Mouse (Mus musculus): Measurements from ENCODE around the gene Psma3.
"Not testable (repeated sequence)": the region's sequence is repeated elsewhere in the genome, so short reads cannot be mapped to it uniquely, and the experiment has no call there.

Psma3 gene

DNA sequence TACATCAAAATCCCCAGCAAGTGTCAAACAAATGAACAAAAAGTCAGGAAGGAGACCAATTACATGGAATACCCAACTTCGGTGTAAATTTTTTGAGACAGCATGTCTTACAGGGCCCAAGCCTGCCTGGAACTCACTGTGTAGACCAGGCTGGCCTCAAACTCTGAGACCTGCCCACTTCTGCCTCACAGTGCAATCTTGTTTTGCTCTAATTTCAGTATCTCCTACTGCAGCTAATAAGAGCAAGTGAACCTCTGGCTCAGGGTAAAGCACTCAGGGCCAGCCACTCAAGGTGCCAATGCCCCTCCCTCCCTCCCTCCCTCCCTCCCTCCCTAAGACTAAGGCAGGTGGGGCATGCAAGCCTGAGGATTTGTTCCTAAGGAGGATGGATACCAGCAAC is 25.9 kb downstream of the Psma3 start:
- no peak for DNase-seq (ENCODE audit: extremely low read depth, insufficient read length, low spot score)

DNA sequence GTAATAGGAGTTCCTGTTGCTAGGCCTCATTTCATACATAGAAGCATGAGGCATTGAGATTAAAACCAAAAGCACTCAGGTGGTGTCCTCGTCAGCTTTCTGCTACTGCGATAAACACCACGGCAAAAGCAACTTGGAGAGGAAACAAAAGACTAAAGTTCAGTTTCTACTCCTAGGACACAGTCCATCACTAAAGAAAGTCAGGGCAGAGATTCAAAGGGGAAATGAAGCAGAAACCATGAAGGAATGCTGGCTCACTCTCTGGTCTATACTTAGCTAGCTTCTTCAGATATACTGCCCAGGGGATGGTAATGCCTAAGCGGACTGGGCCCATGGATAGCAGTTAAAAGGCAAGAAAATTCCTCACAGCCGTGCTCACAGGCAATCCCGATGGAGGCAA is 27.0 kb downstream of the Psma3 start:
- DNase-seq (ENCODE audit: extremely low read depth, insufficient read length, low spot score): no peak

DNA sequence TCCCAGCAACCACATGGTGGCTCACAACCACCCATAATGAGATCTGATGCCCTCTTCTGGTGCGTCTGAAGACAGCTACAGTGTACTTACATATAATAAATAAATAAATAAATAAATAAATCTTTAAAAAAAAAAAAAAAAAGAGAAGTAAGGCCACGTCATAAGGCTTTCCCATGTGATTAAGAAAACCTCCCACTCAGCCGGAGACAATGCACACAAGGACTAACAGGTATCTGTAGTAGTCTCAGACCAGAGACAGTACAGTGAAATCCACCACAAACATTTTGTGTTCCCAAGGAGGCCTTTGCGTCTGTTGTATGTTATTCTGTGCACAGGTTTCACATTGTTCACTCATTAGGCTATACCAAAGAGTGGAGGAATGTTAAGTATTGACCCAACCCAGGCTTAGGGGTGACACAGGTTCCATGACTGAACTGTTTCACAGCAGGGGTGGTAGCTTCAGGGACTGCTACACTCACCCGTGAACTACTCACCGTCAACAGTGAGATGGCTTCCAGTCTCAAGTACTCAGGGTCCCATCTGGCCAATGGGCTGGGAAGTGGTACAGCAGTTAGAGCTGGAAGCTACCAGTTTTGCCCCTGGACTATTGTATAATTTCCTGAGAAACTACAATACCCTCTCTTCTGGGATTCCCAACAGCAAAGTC is 29.5 kb downstream of the Psma3 start:
- no peak for DNase-seq (ENCODE audit: extremely low read depth, insufficient read length, low spot score)

DNA sequence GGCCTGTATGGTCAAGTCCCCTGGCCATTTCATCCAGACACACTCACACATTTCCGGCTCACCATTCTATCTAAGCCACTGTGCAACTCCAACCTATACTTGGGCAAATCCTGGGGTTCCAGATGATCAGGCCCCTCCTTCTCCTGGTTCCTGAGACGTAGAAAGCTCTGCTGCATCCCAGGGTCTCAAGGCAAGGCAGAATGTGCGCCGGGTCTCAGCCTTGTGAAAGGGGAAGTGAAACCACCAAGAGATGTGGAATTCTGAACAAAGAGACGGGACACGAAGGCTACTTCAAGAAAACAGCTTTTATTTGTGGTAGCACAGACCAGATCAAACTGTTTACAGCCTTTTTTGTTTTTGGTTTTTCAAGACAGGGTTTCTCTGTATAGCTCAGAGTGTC is 31.7 kb downstream of the Psma3 start:
- no peak for DNase-seq (ENCODE audit: extremely low read depth, insufficient read length, low spot score)

DNA sequence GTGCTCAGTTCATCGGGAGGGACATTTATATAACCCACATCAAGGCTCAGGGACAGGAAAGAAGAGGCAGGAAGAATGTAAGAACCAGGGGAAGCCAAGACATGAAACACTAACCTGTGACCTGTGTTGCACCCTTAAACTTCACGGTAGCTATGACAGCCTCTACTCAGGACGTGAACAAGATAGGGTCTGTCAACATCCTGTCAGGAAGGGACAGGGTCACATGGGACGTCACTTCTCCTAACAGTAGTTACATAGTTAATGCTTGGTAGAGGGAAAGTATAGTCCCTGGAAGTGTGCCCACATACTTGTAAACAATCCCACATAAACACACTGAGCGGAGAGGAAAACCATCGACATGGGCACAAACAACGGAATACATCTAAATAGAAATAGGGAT is 32.5 kb downstream of the Psma3 start:
- DNase-seq (ENCODE audit: extremely low read depth, insufficient read length, low spot score): no peak

DNA sequence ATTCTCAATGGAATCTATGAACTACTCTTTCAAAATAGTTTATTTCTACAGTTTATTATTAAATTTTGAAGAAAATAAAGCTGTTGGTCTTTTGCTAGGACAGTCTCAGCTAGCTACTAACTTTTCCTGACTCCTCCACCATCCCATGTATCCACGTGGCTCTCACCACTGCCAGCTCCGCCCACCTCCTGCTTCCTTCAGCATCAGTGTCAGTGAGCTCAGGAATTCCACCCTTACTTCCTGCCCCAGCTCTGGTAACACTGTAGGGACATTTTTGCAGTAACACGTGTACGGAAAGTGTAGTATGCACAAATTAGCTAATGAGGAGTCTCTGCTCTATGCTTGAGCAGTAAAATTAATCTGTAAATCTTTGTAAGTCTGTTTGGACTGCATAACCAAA is 35.3 kb downstream of the Psma3 start:
- DNase-seq (ENCODE audit: extremely low read depth, insufficient read length, low spot score): no peak

DNA sequence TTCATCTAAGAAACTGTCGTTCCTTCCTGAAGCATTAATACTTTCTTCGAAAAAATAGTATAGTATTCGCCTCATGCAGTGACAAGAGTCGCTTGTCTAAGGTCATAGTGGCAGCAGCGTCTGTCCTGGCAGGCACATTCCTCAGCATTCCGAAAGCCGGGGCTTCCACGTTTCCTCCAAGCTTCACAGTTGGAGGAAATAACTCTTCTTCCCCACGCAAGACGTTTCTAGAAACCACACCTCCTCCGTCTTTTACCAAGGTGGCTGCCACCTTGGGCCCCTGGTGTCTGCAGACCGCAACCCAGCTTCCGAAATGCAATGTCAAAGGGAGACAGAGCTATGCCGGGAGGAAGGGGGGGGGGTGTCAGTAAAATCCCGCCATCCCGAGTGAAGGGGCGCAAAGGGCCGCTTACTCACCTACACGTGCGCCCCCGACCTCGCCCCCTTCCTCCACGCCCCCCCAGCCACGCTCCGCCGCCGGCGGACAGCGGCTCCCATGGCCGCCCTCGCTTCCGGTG is 40.5 kb downstream of the Psma3 start:
- no peak for DNase-seq (ENCODE audit: extremely low read depth, insufficient read length, low spot score)

DNA sequence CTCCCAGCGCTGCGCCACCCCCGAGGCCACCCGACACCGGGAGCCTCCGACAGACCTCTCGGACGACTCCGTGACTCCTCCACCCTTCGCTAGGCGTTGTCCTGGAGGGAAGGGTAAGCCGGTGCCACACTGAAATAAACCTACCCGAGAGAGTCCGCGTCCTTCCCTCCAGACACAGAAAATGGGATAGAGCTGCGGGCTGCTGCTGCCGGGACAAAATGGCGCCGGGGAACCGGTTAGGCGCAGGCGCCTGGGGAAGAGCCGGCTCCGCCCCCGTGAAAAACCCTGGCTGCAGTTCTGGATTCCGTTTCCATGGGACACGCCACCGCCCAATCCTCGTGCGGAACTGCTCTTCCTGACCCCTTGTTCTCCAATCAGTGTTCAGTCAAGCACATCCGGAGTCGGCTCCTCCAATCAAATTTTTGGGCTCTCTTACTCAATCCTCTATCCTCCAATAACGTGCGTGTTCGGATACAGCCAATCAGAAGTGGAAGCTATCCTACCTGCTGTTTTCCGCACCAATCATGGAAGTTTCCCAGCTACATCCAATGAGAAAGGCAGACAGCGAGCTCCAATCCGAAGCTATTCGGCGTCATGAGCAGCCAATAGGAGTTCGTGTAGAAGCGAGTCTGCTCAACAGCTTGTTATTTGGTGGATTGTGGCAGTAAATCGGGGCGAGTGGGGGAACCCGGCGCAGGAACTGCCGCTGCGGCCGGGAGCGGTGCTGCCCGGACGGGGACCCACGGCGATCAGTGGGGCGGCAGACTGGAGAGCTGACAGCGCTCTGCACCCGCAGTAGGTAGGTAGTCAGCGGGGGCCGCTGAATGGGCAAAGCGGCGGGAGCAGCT is 41.2 kb downstream of the Psma3 start, which contains the start of gene Arid4a:
TSS of gene Arid4a (plus strand) at position 628 of the 848 bp plus-strand sequence.
- peak; percentile 96 for DNase-seq (ENCODE audit: extremely low read depth, insufficient read length, low spot score)

DNA sequence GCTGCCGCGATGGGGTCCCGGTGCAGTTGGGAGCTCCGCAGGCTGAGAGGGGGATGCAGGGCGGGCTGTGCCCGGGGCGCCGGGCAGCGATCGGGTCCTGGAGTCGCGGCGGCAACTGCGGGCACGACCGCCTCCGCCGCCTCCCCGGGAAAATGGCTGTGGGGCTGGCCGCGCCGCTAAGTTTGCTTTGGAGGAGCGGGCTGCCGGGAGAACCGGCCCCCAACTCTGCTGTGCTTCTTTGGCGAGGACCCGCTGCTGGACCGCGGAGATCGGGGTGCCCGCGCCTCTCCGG is 41.7 kb downstream of the Psma3 start:
- DNase-seq (ENCODE audit: extremely low read depth, insufficient read length, low spot score): no peak

DNA sequence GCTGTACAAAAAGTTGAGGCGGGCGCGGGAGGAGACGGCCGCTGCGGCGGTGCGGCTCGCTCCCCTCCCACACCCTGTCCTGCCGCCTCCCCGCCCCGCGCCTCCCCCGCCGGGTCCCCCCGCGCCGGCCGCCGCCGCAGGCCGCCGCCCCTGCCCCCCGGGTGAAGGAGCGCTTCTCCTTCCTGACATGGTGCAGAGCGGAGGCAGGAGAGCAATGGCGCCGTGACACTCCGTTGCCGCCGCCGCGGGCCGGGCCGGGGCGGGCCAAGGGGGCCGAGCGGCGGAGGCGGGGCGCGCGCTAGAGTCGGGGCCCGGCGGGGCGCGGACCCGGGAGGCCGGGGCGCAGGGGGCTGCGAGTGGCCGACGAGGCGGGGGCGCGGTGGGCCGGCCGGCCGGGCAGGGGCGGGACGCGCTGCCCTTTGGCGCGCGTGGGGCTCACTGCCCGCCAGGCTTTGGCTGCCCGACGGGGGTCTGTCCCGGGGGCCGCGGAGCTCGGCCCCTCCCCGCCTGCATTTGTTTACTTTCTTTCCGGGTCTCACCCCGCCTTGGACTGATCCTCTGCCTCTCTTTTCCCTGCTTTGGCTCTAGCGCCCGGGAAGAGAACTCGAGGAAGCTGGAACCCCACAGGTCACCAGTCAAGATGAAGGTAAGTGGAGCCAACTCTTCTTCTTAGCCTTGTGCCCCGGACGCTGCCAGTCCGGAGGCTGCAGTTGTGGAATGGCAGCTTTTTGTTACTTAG is 42.3 kb downstream of the Psma3 start:
- DNase-seq (ENCODE audit: extremely low read depth, insufficient read length, low spot score): peak; percentile 44

DNA sequence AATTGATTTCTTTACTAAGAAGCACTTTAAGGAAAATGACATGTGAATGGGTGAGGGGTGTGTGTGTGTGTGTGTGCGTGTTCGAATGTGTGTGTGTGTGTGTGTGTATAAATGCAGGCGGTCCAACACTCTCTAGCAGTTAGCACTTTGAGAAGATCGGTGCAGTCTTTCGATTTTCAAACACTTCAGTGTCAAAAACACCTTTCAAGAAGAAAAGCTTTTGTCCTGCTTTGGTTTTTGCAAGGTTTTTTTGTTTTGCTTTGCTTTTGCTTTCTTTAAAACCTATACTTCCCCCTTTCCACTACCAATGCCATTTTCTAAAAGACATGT is 42.8 kb downstream of the Psma3 start:
- DNase-seq (ENCODE audit: extremely low read depth, insufficient read length, low spot score): no peak

DNA sequence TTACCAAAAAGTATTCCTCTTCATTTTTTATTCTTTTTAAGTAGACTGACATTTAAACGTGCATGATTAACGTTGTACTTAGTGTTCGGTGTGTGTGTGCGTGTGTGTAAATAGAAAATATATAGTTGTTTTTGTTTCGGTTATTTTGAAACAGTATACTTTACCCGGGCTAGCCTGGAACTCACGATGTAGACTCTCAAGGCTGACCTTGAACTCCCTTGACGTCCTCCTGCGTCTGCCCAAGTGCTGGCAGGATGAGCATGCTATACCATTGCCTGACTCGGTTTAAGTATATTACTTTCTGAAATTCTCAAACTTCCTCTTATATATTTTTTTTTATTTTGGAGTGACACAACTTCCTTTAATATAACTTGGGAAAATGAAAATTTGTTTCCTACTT is 43.4 kb downstream of the Psma3 start:
- no peak for DNase-seq (ENCODE audit: extremely low read depth, insufficient read length, low spot score)

DNA sequence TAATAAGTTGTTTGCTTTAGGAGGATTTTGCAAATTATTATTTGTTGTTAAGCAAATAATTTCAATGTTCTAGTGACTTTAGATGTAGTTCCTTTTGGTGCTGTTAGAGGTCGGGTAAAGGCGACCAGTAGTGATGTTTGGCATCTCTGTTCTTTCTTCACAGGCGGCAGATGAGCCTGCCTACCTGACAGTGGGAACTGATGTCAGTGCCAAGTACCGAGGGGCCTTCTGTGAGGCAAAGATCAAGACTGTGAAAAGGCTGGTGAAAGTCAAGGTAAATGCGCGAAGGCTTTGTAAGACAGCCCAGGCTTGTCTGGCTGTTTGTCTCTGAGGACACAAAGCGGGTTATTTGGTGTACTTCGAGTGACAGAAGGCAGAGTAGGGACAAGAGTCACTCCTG is 44.8 kb downstream of the Psma3 start:
- no peak for DNase-seq (ENCODE audit: extremely low read depth, insufficient read length, low spot score)

DNA sequence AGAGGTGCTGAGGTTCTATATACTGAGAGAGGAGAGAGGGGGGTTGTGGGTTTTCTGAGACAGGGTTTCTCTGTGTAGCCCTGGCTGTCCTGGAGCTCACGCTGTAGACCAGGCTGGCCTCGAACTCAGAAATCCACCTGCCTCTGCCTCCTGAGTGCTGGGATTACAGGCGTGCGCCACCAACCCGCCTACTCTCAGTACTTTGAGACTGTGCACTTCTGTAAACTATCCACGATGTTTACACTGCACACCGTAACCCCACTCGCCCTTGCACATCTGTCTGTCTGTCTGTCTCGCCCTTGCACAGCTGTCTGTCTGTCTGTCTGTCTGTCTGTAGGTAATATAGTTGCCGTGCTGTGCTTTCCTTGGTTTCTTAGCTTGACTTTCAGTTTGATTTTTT is 50.0 kb downstream of the Psma3 start:
- DNase-seq (ENCODE audit: extremely low read depth, insufficient read length, low spot score): no peak

DNA sequence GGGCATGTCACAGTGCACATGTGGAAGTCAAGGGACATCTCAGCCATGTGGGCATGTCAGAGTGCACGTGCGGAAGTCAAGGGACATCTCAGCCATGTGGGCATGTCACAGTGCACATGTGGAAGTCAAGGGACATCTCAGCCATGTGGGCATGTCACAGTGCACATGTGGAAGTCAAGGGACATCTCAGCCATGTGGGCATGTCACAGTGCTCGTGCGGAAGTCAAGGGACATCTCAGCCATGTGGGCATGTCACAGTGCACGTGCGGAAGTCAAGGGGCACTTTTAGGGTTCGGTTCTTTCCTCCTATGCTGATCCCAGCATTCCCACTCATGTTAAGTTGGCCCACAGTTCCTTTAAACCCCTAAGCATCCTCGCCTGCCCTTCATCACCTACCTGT is 53.8 kb downstream of the Psma3 start:
- DNase-seq (ENCODE audit: extremely low read depth, insufficient read length, low spot score): not testable (repeated sequence)

DNA sequence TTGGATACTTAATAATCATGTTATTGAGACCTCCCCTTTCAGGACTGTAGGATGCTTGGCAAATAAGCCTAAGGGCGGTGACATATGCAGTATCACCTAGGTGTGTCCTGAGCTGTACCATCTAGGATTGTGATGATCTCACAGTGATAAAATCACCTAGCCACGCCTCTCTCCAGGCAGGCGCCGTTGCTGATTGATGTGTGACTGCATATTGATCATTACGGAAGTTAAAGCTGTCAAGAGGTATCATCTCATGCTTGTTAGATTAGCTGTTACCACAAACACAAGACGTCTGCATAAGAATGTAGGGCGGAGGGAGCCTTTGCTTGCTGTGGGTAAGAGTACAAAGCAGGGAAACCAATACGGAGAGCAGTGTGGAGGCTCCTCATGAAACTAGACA is 55.8 kb downstream of the Psma3 start:
- DNase-seq (ENCODE audit: extremely low read depth, insufficient read length, low spot score): no peak

DNA sequence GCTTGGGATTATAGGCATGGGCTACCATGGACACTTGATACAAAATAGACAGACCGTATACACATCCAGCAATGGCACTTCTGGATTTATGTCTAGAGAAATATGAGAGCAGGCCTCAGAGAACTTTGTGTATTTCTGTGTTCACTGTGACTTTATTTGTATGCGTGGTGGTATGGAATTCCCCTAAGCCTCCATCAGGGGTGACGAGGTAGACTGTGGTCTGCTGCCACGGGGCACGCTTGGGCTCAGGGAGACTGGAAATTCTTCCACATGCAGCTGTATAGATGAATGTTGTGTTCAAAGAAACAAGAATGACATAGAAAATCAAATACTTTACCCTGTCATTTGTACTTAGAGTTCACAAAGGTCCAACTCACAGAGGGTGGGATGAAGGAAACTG is 56.3 kb downstream of the Psma3 start:
- DNase-seq (ENCODE audit: extremely low read depth, insufficient read length, low spot score): no peak

DNA sequence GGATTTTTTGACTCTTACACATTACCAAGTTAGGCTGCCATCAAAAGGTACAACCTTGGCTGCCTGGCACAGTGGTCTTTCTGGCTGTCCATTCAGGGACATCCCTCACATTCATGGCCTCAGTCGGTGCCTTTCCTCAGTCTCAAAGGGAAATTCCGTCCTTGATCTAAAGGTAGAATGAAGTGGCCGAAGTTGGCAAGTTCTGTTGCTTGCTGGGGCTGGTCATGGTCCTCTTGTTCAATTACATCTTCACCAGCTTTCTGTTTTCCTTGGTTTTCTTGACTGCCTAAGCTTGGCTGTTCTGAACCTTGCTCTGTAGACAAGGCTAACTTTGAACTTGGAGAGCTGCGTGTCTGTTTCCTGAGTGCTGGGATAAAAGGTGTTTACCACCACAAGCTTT is 61.4 kb downstream of the Psma3 start:
- no peak for DNase-seq (ENCODE audit: extremely low read depth, insufficient read length, low spot score)

DNA sequence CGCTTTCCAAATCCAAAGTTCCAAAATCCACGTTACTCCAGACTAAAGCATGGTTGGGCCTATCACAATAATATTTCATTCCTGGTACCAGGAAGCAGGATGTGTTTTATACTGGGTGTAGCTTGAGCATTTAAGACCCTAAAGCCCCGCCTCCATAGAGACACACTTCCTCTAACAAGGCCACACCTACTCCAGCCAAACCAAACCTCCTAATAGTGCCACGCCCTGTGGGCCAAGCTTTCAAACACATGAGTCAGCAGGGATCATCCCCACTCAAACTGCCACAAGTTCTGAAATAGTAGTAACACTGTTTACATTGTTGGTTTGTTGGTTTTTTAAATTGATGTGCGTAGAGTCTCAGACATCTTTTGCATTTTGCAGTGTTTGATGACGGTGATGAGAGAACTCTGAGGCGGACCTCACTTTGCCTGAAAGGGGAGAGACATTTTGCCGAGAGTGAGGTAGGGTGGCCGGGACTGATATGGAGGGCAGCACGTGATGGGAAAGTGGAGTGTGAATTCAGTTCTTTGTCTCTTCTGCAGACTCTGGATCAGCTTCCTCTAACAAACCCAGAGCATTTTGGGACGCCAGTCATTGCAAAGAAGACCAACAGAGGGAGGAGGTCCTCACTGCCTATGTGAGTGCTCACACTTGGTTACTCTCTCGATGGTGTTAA is 62.4 kb downstream of the Psma3 start:
- peak; percentile 49 for DNase-seq (ENCODE audit: extremely low read depth, insufficient read length, low spot score)

DNA sequence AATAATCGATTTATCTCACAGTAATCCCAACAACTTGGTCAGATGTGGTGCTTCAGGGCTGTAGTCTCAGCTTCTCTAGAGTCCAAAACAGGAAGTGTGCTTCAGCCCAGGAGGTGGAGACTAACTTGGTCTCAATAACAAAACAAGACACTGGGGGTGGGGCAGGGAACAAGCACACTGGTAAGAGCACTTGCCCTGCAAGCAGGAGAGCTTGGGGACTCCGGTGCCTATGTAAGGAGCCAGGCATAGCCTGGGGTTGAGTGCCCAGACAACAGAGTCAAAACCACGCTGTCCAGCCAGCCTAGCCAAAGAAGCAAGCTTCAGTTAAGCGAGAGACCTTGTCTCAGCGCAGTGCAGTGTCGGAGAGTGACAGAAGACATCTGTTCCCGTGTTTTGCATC is 66.0 kb downstream of the Psma3 start:
- DNase-seq (ENCODE audit: extremely low read depth, insufficient read length, low spot score): no peak

DNA sequence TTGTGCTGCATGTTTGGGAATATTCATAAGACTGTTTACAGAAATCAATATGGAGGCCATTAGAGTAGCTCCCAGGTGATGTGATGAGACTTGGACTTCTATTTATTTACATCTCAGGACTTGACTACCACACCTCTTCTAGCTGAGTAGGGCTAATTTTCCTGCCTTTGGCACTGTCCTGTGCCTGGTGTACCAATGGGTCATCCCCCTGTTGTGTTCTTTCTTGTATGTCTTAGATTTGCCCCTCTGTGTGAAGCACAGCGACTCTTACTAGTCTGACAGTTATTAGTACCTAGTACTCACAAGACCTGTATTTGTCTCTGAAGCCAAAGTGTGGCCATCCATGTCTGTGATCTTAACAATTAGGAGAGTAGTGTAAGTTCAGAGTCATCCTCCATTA is 68.0 kb downstream of the Psma3 start:
- no peak for DNase-seq (ENCODE audit: extremely low read depth, insufficient read length, low spot score)
